Mouse (Mus musculus) frontal cortex, adult 2 months (tissue): Measurements from ENCODE around the gene Olfr1230. TPM values are rescaled to one million over a fixed set of nuclear protein-coding genes. Genes with fewer than 3 reads are reported as not detected.

Experiments
- DNase-seq, 2 experiments: peaks; one replicate each; pipeline ENCODE4 v3.0.0; 2022; ENCODE audit warnings: low spot score in 1 of 2; ENCODE audit errors: extremely low spot score in 1 of 2
- polyA plus RNA-seq: library from polyadenylated mRNA; depleted of rRNA; stranded (reverse); fragments of >200 nt; gene quantifications from 2 replicates; pipeline ENCODE4 v1.2.3, GENCODE M21; 2012; rRNA removed

Olfr1230 gene
- polyA plus RNA-seq, result not detected in 2 replicates

- DNase-seq, result no peak
These were observed at the start of gene Olfr1230 for GRCm38 (mm10) chr2:89297168-89297567. Olfr1230 (minus strand) TSS chr2:89297268.

- no peak for DNase-seq
These were observed 45.2 kb upstream of the Olfr1230 start, which contains the start of gene Olfr1233 for GRCm38 (mm10) chr2:89342298-89342697. Olfr1233 (minus strand) TSS chr2:89342398.

- no peak for DNase-seq
These were observed 32.5 kb upstream of the Olfr1230 start, which contains the start of gene Olfr1232 for GRCm38 (mm10) chr2:89329575-89329974. Olfr1232 (minus strand) TSS chr2:89329675.

GRCm38 (mm10) chr2:89306974-89307373 is 9.9 kb upstream of the Olfr1230 start, which contains the start of gene Olfr1231:
Olfr1231 (minus strand) TSS chr2:89307074.
- DNase-seq, result no peak

- no peak for DNase-seq
These were observed 9.2 kb downstream of the Olfr1230 start, which contains the start of gene Olfr1229 for GRCm38 (mm10) chr2:89287914-89288313. Olfr1229 (minus strand) TSS chr2:89288014.

GRCm38 (mm10) chr2:89253962-89254361 is 43.1 kb downstream of the Olfr1230 start, which contains the start of gene Olfr1228:
Olfr1228 (minus strand) TSS chr2:89254062.
- DNase-seq, result no peak

Other genes starting within 250 kb of the Olfr1230 start
- gene Olfr1218, start 236.1 kb downstream of the Olfr1230 start, polyA plus RNA-seq, result not detected in 2 replicates
- gene Olfr1219, start 213.8 kb downstream of the Olfr1230 start, polyA plus RNA-seq, result not detected in 2 replicates
- gene Olfr1220, start 190.4 kb downstream of the Olfr1230 start, polyA plus RNA-seq, result not detected in 2 replicates
- gene Olfr1221, start 180.0 kb downstream of the Olfr1230 start, polyA plus RNA-seq, result not detected in 2 replicates
- gene Olfr1222, start 164.2 kb downstream of the Olfr1230 start, polyA plus RNA-seq, result not detected in 2 replicates
- gene Olfr1223, start 145.7 kb downstream of the Olfr1230 start, polyA plus RNA-seq, result not detected in 2 replicates
- not detected in 2 replicates for gene Olfr1224-ps1, start 133.2 kb downstream of the Olfr1230 start, polyA plus RNA-seq
- not detected in 2 replicates for gene Olfr1225, start 122.6 kb downstream of the Olfr1230 start, polyA plus RNA-seq
- 0.02 TPM in 1 of 2 replicates, not detected in the other for gene Olfr1226, start 97.2 kb downstream of the Olfr1230 start, polyA plus RNA-seq
- 0.12 TPM in 1 of 2 replicates, not detected in the other for gene Olfr1228, start 43.2 kb downstream of the Olfr1230 start, polyA plus RNA-seq
- not detected in 2 replicates for gene Olfr1229, start 9.3 kb downstream of the Olfr1230 start, polyA plus RNA-seq
- gene Olfr1231, start 9.8 kb upstream of the Olfr1230 start, polyA plus RNA-seq, result not detected in 2 replicates
- not detected in 2 replicates for gene Olfr1232, start 32.4 kb upstream of the Olfr1230 start, polyA plus RNA-seq
- gene Olfr1233, start 45.1 kb upstream of the Olfr1230 start, polyA plus RNA-seq, result not detected in 2 replicates
- gene Olfr1234, start 67.6 kb upstream of the Olfr1230 start, polyA plus RNA-seq, result not detected in 2 replicates
- not detected in 2 replicates for gene Olfr1238, start 112.4 kb upstream of the Olfr1230 start, polyA plus RNA-seq
- not detected in 2 replicates for gene Olfr1239, start 123.1 kb upstream of the Olfr1230 start, polyA plus RNA-seq
- 0.06 TPM in 1 of 2 replicates, not detected in the other for gene Olfr1240, start 145.7 kb upstream of the Olfr1230 start, polyA plus RNA-seq
- gene Olfr1241, start 189.9 kb upstream of the Olfr1230 start, polyA plus RNA-seq, result not detected in 2 replicates
- gene Olfr1242, start 201.1 kb upstream of the Olfr1230 start, polyA plus RNA-seq, result not detected in 2 replicates
- gene Olfr1243, start 234.2 kb upstream of the Olfr1230 start, polyA plus RNA-seq, result not detected in 2 replicates